Mouse (Mus musculus) mature B cell (primary cell): ENCODE measurements around the gene Ell3.
"Not testable (repeated sequence)": the region's sequence is repeated elsewhere in the genome, so short reads cannot be mapped to it uniquely, and the experiment has no call there.

ENCODE experiments used
- in situ Hi-C: fragments of 300-500 bp; cut with MboI; formaldehyde crosslinking; loops from 2 replicates; pipeline ENCODE4 v1.14.3; 2019

The Ell3 gene

DNA sequence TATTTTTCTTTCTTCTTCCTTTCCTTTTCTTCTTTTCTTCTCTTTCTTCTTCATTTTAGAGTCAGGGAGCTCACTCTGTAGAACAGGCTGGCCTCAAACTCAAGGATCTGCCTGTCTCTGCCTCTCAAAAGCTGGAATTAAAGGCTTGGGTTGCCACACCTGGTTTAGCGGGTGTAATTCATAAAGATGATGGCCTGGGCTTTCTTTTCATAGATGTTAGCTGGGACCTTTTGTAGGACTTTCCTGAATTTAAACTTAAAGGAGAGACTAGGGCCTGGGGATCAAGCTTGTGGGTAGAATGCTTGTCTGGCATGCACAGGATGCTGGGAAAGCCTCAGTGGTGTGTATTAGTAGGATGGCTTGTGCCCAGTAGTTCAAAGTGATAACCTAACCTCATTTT lies at the start of gene Ell3:
TSS of gene Ell3 (minus strand) at position 101 of the 400 bp plus-strand sequence.
- in situ Hi-C loops: no loop called here

DNA sequence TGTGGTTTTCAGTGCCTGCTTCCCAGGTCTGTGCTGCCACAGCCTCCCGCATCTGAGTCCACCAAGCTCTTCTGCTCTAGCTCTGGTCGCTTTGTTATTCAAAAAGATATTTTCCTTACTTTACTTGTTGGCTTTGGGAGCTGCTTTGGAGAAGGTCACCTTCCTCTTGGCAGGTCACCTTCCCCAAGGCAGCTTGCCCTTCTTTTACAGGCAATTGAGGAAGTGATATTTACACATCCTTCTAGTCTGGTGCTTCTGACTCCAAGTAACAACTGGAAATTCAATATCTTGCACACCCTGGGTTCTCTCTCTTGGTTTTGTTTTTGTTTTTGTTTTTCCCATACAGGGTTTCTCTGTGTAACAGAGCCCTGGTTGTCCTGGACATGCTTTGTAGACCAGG lies 40.3 kb upstream of the Ell3 start:
- in situ Hi-C loops: not testable (repeated sequence)

DNA sequence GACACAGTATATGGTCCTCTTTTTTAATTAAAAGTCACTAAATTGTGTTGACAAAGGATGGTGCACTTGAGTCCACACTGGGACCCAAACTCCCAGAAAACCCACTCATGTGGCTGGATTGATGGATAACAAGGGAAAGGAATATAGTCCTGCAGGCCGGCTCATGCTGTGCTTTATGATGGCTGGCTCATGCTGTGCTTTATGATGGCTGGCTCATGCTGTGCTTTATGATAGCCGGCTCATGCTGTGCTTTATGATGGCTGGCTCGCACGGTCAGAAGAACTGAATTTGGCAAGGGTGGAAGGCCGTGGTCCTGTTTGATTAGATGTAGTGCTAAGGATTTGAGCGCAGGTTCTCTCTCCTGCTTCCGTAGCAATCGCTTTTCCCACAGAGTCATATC lies 39.5 kb upstream of the Ell3 start:
- in situ Hi-C loops: no loop called here

DNA sequence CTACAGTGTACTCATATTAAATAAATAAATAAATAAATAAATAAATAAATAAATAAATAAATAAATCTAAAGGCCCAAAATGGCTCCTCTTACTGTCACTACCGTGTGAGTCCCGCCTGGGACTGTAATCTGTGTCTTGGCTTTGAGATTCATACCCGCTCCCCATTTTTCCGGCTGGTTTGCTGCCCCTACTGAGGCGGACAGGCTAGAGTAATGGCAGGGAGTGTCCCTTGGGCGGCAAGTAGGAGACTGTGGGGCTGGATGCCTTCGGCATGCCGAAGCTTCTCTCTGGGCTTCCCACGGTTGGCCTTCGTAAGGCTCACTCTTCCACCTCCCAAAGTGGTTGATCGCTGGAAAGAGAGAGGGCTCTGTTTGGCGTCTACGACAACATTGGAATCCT lies 36.8 kb upstream of the Ell3 start:
- in situ Hi-C loops: not testable (repeated sequence)

DNA sequence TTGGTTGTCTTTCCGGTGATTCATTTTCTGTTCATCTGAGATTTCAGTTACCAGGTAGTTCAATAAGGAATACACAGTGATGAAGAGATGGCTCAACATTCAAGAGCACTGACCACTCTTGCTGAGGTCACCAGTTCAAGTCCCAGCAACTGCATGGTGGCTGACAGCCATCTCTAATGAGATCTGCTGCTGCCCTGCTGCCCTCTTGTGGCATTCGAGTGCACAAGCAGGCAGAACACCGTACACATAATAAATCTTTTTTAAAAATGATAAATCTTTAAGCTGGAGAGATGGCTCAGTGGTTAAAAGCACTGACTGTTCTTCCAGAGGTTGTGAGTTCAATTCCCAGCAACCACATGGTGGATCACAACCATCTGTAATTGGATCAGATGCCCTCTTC lies 36.4 kb upstream of the Ell3 start:
- in situ Hi-C loops: no loop called here

DNA sequence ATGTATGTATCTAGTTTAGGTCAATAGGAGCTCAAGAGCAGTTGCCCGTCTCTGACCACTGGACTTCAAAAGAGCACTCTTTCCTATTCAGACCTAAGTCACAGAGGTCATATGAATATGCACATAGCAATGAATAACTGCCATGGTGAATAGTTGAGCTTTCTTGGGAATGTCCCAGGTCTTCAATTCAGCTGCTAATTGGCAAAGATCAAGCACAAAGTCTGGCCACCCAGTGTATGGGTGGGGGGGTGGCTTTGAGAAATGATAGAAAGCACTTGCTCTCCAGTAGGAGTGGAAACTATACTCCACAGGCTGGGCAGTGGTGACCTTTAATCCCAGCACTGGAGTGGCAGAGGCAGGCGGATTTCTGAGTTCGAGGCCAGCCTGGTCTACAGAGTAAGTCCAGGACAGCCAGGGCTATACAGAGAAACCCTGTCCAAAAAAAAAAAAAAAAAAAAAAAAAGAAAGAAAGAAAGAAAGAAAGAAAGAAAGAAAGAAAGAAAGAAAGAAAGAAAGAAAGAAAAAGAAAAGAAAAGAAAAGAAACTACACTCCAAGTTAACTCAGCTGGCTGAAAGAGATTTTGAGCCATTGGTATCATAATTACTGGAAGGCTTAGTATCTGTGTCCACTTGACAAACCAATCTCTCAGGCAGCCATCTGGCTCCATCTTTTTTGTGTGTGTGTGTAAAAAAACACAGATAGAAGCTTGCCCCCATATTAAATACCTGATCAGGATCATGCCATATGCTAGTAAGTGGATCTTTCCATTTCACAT lies 33.6 kb upstream of the Ell3 start:
- in situ Hi-C loops: no loop called here

DNA sequence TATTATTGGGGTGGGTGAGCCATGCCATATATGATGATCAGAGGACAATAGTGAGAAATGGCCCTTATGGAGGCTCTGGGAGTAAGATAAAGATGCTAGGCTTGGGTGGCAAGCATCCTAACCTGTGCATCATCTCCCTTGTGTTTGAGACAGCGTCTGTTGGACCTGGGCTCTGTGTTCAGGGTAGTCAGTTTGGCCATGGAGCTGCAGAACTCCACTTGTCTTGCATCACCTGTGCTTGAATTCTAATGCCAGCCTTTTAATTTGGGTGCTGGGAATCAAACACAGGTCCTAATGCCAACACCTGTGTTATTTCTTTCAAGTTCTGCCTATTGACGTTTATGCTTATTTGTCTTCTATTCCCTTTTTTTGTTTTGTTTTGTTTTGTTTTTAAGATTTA lies 31.2 kb upstream of the Ell3 start:
- in situ Hi-C loops: not testable (repeated sequence)

DNA sequence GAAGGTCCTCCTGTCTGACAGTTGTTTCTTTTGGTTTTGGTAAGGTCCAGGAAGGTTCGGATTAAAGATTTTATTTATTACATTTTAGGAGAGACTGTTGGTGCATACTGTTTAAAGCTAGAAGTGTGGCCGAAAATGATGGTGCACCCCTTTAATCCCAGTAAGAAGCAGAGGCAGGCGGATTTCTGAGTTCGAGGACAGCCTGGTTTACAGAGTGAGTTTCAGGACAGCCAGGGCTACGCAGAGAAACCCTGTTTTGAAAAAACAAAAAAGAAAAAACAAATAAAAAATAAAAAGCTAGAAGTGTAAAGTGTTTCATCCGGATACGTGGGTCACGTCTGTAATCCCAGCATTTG lies 30.1 kb upstream of the Ell3 start:
- in situ Hi-C loops: no loop called here

DNA sequence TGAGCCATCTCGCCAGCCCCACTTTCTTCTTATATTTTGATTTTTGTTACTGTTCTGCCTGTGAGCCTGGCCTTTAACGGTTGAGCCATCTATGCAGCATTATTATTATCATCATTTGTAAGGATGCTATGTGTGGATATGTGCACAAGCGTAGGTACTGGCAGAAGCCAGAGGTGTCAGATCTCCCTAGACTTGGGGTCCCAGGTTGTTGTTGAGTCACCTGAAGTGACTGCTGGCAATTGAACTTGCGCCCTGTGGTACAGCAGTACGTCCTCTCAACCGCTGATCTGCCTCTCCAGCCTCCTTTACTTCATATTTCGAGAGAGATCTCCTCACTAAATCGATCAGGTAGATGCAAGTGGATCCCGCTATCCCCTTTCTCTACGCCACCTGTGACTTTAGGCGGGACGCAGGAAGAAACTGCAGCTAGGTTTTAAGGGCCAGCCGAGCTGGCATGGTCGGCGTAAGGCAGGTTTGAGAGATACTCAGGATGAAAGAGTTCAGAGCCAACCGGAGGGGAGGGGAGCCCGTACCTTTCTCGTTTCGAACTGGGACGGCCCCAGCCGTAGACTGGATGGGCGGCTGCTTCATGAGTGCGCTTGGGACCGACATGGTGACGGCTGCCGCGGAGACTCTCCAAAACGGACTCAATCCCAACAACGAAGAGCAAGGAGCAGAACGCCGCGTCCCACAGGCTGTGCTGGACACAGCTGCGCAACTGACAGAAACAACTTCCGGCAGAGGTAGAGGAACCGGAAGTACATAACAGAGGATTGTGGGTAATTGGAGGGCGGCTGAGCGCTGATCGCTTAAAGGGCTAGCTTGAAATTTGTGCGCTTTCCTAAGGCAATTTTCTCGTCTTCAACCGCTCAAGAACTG lies 29.5 kb upstream of the Ell3 start, which contains the start of gene Mfap1b:
TSS of gene Mfap1b (minus strand) at position 767 of the 879 bp plus-strand sequence.
- in situ Hi-C loops: not testable (repeated sequence)

DNA sequence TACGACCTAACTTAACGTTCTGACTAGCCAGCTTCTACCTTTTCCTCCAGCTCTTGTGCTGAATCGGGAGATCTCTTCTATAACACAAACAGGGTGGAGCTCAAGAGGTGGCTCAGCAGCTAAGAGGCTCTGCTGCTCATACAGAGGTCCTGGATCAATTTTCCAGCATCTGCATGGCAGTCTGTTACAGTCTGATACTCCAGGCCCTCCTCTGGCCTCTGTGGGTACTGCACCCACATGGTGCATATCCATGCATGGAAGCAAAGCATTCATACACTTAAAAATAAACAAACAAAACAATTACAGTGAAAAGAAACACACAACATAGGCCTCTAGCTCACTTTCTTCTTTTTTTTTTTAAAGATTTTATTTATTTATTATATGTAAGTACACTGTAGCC lies 28.7 kb upstream of the Ell3 start:
- in situ Hi-C loops: not testable (repeated sequence)

DNA sequence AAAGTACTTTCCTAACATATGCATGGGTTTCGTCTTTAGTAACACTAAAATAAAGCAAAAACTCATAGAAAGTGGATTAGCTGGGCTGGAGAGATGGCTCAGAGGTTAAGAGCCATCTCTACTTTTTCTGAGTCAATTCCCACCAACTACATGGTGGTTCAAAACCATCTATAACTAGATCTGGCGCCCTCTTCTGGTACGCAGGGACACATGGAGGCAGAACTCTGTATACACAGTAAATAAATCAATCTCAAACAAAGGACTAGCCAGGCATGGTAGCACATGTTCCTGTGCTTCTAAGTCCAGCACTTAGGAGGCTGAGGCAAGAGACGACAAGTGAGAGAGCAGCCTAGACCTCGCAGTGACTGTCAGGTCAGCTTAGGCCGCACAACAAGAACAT lies 24.9 kb upstream of the Ell3 start:
- in situ Hi-C loops: not testable (repeated sequence)

DNA sequence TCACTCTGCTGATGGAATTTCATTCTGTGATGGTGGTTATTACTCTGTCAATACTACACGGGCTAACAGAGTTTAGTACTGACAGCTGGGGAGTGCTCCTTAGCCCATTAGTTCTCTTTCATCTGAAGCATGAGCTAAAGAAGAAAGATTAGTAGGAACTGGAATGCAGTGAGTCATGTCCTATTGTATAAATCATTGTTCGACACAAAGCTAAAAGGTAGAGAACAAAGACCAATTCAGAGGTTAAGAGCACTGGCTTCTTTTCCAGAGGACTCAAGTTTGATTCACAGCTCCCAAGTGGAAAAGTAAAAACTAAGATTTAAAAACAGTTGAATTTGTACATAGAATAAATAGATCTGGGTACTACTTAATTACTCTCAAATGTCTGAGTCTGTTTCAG lies 16.0 kb upstream of the Ell3 start:
- in situ Hi-C loops: no loop called here

DNA sequence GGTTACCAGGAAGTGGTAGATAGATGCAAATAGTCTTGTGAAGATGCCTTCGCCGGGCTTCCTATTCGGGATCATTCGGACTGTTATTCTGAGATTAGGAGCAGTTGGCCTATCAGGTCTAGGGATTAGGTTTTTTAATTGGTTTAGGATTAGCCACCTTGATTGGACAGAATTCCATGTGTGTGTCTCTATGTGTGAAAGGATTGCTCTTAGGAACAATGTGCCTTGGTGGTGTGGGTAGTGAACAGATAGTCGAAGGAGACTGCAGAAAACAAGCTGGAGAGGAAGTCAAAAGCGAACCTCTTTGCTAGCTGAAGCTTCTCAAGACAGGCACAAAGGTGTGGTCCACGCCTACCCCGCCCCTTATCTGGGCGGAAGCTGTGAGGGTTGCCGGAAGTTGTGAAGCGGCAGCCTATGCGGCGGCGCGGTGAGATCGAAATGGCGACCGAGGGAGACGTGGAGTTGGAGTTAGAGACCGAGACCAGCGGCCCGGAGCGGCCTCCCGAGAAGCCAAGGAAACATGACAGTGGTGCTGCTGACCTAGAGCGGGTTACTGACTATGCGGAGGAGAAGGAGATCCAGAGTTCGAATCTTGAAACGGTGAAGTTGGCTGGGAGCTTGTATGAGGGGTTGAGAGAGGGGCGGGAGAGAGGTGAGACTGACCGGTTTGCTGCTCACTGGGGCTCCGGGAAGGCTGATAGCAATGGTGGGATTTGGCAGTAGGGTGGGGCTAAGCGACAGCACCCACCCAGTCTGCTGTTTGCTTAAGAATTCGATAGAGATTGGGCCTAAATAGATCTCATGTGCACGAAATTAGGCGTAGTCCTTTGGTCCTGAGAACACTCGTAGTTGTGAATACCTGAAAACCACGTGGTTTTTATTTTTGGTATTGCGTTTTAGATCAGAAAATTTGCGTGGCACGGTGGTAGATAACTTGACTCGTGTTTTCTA lies 12.9 kb upstream of the Ell3 start, which contains the start of gene Serinc4:
TSS of gene Serinc4 (minus strand) at position 90 of the 951 bp plus-strand sequence.
- in situ Hi-C loops: no loop called here

DNA sequence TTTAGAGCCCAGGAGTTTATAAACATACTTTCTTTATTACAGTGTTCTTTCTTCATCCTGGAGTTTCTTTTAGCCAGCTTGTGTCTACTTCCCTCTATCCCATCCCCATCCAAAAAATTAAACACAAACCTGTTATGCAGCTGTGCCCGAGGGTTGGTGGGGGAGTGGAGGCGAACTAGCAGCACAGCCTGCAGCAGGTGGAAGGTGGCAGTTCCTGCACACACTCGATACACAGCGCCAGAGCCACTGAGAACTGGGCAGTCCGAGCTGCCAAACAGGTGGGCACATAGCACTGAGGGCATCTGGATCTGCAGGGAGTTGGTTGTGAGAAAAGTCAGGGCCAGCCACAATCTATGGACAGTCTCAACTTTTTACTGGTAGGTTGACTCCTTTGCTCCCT lies 11.5 kb upstream of the Ell3 start:
- in situ Hi-C loops: no loop called here

DNA sequence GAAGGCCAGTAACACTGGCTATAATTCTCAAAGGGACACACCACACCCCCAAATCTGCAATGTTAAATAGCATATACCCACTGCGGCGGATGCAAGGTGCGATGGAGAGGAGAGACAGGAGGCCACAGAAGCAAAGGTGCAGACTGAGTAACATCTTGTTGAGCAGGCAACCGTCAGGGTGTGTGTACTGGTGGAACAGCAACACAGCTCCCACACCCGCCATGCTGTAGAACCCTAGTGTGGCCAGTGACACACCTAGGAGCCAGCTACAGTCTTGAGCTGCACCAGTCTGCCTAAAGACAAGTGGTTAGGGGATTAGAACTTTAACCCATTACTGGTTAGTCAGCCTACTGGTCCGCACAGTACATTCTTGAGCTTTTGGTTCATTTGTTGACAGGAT lies 9.8 kb upstream of the Ell3 start:
- in situ Hi-C loops: no loop called here

DNA sequence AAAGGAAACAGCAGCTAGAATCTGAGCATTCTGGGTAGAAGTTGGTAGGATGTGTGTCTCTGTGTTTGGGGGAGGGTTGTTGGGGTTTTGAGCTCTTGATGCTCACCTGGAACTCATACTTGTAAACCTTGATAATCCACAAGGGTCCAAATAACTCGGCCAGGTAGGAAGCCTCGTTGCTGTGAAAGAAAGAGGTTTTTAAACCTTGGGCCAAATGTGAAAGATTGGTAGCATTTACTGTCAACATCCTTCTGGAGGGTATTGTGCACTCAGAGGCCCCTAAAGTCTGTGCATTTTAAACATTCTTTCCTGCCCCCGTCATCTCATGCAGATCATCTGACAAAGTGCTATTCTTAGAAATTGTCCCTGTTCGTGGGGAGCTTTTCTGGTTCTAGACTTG lies 8.9 kb upstream of the Ell3 start, which contains the start of gene Hypk:
TSS of gene Hypk (plus strand) at position 301 of the 400 bp plus-strand sequence.
- in situ Hi-C loops: no loop called here

DNA sequence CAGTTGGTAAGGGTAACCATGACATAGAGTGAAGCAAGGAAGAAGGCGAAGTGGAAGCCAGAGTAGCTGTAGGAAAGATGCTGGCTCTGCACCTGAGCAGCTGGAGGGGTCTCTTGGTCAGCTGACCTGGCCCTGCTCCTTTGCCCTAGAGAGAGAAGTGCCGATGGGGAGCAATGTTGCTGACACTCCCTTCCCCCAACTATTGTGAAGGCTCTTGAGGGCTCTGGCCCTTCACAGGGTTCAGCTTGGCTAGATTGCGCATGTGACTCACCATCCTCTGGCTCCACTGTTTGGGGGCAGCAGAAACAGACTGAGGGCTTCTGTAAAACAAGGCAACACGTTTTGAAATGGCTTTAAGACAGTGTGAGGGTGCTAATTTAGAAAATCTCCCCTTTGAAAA lies 8.3 kb upstream of the Ell3 start:
- in situ Hi-C loops: no loop called here

DNA sequence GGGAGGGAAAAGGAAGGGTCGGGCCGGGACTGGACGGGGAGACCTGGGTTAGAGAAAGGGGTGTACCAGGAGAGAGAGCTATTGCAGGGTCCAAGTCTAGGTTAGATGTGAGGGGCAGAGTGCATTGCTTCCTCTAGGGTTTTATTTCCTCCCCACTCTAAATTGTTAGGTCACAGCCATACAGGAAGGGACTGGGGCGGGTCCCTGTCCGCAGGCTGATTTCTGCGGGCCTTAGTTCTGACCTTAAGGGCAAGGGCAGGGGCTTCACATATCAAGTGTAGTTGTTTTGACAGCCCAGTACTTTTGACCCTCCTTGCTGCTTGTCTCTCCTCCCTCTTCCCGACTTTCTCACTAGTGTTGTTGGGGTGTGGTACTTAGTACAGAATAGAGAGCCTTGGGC lies 6.0 kb upstream of the Ell3 start:
- in situ Hi-C loops: no loop called here

DNA sequence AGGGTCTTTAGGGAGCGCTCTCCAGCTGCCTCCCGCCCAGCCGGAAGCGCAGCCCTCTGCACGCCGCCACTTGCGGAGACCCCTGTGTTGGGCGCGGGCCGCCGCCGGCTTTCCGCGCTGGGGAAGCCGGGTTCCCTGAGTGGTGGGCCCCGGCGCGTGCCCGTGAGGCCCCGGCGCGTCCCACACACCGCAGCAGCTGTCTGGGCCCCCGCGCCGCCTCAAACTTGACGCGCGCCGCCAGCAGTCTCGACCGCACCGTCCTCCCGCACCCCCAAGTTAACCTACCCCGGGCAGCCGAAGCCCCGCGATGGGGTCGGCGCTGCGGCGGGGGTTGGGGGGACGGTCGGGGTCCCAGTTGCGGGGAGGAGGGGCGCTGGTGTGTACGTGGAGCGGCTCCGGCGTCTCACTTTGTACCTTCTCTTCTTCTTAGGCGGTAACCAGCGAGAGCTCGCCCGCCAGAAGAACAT lies 5.5 kb upstream of the Ell3 start:
- in situ Hi-C loops: no loop called here

DNA sequence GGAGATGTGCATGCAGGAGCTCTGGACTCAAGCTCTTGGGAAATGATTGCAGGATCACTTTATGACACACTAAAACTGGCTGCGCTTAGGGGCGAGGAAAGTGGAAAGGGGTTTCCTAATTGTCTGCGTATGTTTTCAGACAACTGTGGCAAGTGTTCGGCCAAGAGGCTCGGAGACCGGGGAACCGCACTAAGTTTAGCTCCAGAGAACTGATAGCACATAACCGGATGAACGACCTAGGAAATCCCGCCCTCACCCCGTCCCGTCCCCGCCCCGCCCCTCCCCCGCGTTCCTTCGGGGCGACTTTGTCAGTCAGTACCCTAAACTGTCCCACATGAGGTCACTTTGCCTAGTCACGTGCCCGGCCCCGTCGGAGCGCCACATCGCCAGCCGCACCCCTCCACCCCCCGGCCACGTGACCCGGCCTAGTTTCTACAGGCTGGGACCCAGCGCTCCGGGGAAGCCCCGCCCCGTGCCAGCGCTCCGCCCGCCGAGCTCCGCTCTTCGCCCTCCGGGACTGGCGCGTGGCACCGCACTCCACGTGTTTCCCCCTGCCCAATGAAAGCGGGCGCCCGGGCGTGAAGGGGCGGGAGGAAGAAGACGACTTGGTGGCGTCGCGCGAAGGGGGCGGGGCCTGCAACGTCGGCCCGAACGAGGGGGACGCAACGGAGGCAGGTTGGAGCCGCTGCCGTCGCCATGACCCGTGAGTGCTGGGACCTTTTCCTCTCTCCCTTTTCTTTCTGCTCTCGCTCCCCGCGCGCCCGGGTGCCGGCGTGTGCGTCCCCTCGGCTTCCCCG lies 4.9 kb upstream of the Ell3 start, which contains the start of gene Serf2:
TSS of gene Serf2 (plus strand) at position 457 of the 797 bp plus-strand sequence.
- in situ Hi-C loops: no loop called here

DNA sequence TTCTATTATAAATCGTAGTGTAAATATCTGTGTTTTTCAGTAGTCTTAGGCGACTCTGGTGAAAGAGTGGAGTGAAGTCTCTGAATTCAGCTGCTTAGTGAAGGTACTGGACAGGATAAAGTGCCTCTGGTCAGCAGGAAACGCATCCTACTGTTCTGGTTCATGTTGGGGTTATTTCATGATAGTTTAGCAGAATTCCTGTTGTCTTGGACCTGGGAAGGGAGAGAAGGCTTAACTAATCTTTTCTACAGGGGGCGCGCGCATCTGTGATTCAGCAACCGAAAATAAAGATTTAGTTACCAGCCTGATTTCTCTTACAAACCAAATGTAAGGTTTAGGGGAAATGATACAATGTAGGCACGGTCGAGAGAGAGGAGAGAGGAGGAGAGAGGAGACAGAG lies 4.1 kb upstream of the Ell3 start:
- in situ Hi-C loops: no loop called here
